Mouse (Mus musculus) CH12.LX (cell line): Measurements from ENCODE around the gene Map1b.

ENCODE experiments used
- CTCF ChIP-seq, 2 experiments: IDR thresholded peaks in 1 of 2; conservative IDR thresholded peaks in 1 of 2; 2 replicates each; pipeline ENCODE4 v1.5.1; 2011 to 2012; ENCODE audit warnings: low read depth in 2 of 2, low read length in 2 of 2, improper control_type of control experiment in 1 of 2, inconsistent platforms in 1 of 2, mild to moderate bottlenecking in 1 of 2, moderate library complexity in 1 of 2
- E2F4 ChIP-seq: IDR thresholded peaks from 2 replicates; pipeline ENCODE4 v1.6.1; 2011; ENCODE audit warnings: low read depth, low read length, improper control_type of control experiment; ENCODE audit not compliant: insufficient replicate concordance
- ELF1 ChIP-seq: IDR thresholded peaks from 2 replicates; pipeline ENCODE4 v1.6.1; 2014; ENCODE audit warnings: low read depth, mild to moderate bottlenecking, inconsistent platforms, low read length, improper control_type of control experiment
- EP300 ChIP-seq: IDR thresholded peaks from 2 replicates; pipeline ENCODE4 v1.6.1; 2011; ENCODE audit warnings: low read length, improper control_type of control experiment
- MAFK ChIP-seq: IDR thresholded peaks from 2 replicates; pipeline ENCODE4 v1.6.1; 2011; ENCODE audit warnings: low read length, improper control_type of control experiment; ENCODE audit not compliant: insufficient replicate concordance
- MAX ChIP-seq: IDR thresholded peaks from 2 replicates; pipeline ENCODE4 v1.6.1; 2011; ENCODE audit warnings: low read length, improper control_type of control experiment
- POLR2A ChIP-seq: IDR thresholded peaks from 2 replicates; pipeline ENCODE4 v1.6.1; 2011; ENCODE audit warnings: low read depth, mild to moderate bottlenecking, improper control_type of control experiment, low read length
- SIN3A ChIP-seq: IDR thresholded peaks from 2 replicates; pipeline ENCODE4 v1.6.1; 2012; ENCODE audit warnings: low read length, improper control_type of control experiment, inconsistent platforms
- TBP ChIP-seq: conservative IDR thresholded peaks from 2 replicates; pipeline ENCODE4 v1.6.1; 2011; ENCODE audit warnings: low read depth, low read length, improper control_type of control experiment
- USF1 ChIP-seq: IDR thresholded peaks from 2 replicates; pipeline ENCODE4 v1.6.1; 2014; ENCODE audit warnings: low read depth, mild to moderate bottlenecking, inconsistent platforms, low read length, improper control_type of control experiment
- ZC3H11A ChIP-seq: IDR thresholded peaks from 2 replicates; pipeline ENCODE4 v1.6.1; 2012; ENCODE audit warnings: low read depth, mild to moderate bottlenecking, inconsistent platforms, low read length, improper control_type of control experiment
- ZMIZ1 ChIP-seq: IDR thresholded peaks from 2 replicates; pipeline ENCODE4 v1.6.1; 2012; ENCODE audit warnings: low read depth, mild to moderate bottlenecking, inconsistent platforms, low read length, improper control_type of control experiment
- ZNF384 ChIP-seq: IDR thresholded peaks from 2 replicates; pipeline ENCODE4 v1.6.1; 2012; ENCODE audit warnings: low read depth, low read length, improper control_type of control experiment, inconsistent platforms

DNA sequence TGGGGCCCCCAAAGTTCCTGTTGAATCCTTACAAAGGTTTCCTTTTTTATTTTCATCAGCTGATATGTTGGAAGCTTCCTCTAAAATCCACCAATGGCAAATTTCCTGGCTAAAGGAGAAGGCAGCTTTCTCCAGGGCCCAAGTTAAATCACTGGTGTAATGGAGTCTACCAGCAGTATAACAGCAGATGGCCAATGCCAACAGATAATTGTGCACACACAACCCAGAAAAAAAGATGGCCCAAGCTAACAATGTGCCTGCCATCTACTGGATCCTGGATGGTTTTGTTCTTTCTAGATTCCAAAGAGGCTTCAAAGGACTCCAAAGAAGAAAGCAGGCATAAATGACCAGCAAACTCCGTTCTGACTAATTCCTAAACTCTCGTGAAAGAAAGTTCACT, 48.1 kb downstream of the Map1b start:
- TF ChIP-seq POLR2A (no peak), E2F4 (no peak), USF1 (no peak), EP300 (no peak), CTCF (conservative IDR thresholded peaks at IDR 0.05 in 1 of 2, IDR thresholded peaks at IDR 0.05 in 1 of 2; ENCODE audit: low read depth in 2 of 2, low read length in 2 of 2) (no peak), SIN3A (no peak), TBP (no peak), ZC3H11A (no peak), MAFK (no peak), ZNF384 (no peak), ELF1 (no peak), MAX (no peak), ZMIZ1 (no peak)
